Mouse (Mus musculus) stomach, postnatal 0 days (tissue): ENCODE data around the gene Rfxank. TPM values are rescaled to one million over a fixed set of nuclear protein-coding genes. Genes with fewer than 3 reads are reported as not detected.

Experiments
- ATAC-seq: fragments of 200-750 bp; cut with Nextera tagmentation; 2 replicates; pipeline ENCODE4 v1.8.0; 2017; ENCODE audit not compliant: low FRiP score, low TSS enrichment
- DNase-seq: peaks from one replicate; pipeline ENCODE4 v3.0.0-alpha.2; 2016; ENCODE audit warnings: low spot score
- H3K27ac ChIP-seq: fragments of 300-500 bp; sonication (generic); replicated peaks from 2 replicates; pipeline ENCODE4 v1.5.1; 2014; ENCODE audit warnings: mild to moderate bottlenecking, control low read depth
- H3K27me3 ChIP-seq: fragments of 300-500 bp; sonication (generic); 2 replicates; pipeline ENCODE4 v1.6.1; 2014; ENCODE audit warnings: low read length; ENCODE audit not compliant: control insufficient read depth, insufficient read depth
- H3K36me3 ChIP-seq: fragments of 300-500 bp; sonication (generic); 2 replicates; pipeline ENCODE4 v1.6.1; 2014; ENCODE audit warnings: low read length, mixed read lengths; ENCODE audit not compliant: control insufficient read depth, insufficient read depth
- H3K4me1 ChIP-seq: fragments of 300-500 bp; sonication (generic); replicated peaks from 2 replicates; pipeline ENCODE4 v1.6.1; 2014; ENCODE audit warnings: antibody characterized with exemption; ENCODE audit not compliant: control insufficient read depth, insufficient read depth
- H3K4me2 ChIP-seq: fragments of 300-500 bp; sonication (generic); replicated peaks from 2 replicates; pipeline ENCODE4 v1.6.1; 2014; ENCODE audit warnings: low read depth, mild to moderate bottlenecking, control low read depth, moderate library complexity
- H3K4me3 ChIP-seq: fragments of 300-500 bp; sonication (generic); 2 replicates; pipeline ENCODE4 v1.5.1; 2014; ENCODE audit warnings: low read depth, low read length, control low read depth
- H3K9ac ChIP-seq: fragments of 300-500 bp; sonication (generic); 2 replicates; pipeline ENCODE4 v1.6.1; 2014; ENCODE audit warnings: mild to moderate bottlenecking, low read length, control low read depth, mixed read lengths
- H3K9me3 ChIP-seq: fragments of 300-500 bp; sonication (generic); 2 replicates; pipeline ENCODE4 v1.6.1; 2016; ENCODE audit warnings: low read length; ENCODE audit not compliant: control insufficient read depth
- CTCF ChIP-seq: IDR thresholded peaks from 2 replicates; pipeline ENCODE4 v1.5.1; 2016; ENCODE audit warnings: antibody characterized with exemption, low read depth, mild to moderate bottlenecking, moderate library complexity
- EP300 ChIP-seq: optimal IDR thresholded peaks from 2 replicates; pipeline ENCODE3; 2016; ENCODE audit warnings: antibody characterized with exemption
- WGBS: fragments of 180-500 bp; shearing (Covaris S2); extraction: QIAGEN DNeasy Blood & Tissue Kit; methylation state at CpG from one replicate; pipeline ENCODE4 v1.1.7; 2014; 5-methylcytosine and 5-hydroxymethylcytosine counted together
- polyA plus RNA-seq: library from polyadenylated mRNA; unstranded; fragments of >200 nt; fragmentation: Nextera tagmentation; extraction: Ambion mirVana; gene quantifications from 2 replicates; pipeline ENCODE4 v1.2.1, GENCODE M21; 2015

Gene Rfxank
- polyA plus RNA-seq, 1 experiment from 2014 or later = 8.9 TPM

DNA sequence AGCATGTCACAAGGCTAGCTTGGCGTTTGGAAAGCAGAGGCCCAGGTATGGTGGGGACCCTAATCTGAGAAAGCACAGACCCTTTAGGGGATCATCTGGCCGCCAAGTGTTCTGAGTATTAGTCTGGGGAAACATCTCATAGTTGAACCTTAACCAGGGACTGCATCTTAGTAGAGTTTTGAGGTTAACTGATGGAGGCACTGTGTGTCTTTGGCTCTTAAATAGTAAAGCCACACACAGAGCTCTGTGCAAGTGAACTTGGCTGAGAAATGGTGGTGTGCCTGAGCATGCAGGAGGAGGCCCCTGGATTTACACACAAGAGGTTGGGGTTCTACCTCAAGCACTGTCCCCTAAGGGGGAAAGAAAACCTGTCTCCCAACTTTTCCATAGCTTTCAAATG lies 39.3 kb upstream of the Rfxank start:
- Histone ChIP-seq H3K4me2 (no peak overlapping the region), H3K27me3 (no peaks in the 10 kb centered on the region), H3K36me3 (peaks cover 10% of the 10 kb centered on the region), H3K4me3 (no peak overlapping the region), H3K27ac (no peak overlapping the region), H3K9me3 (no peaks in the 10 kb centered on the region), H3K4me1 (no peaks in the 10 kb centered on the region), H3K9ac (no peak overlapping the region)
- TF ChIP-seq EP300 (no peak), CTCF (no peak)
- ATAC-seq (no peak; the same call in 1 of the 2 replicates), DNase-seq (no peak)
- WGBS = 85% methylated on average over 2 of the region's 2 CpGs

- no peak for DNase-seq
- no peaks in the 10 kb centered on the region for H3K27me3 ChIP-seq
- H3K27ac ChIP-seq = no peak overlapping the region
- H3K9me3 ChIP-seq = no peaks in the 10 kb centered on the region
- 85% methylated on average over 7 of the region's 7 CpGs for WGBS
- H3K9ac ChIP-seq = no peak overlapping the region
- no peak overlapping the region for H3K4me3 ChIP-seq
- H3K4me1 ChIP-seq = no peaks in the 10 kb centered on the region
- no peak for TF ChIP-seq EP300
- no peak for TF ChIP-seq CTCF
- ATAC-seq = no peak
- H3K4me2 ChIP-seq = no peak overlapping the region
- H3K36me3 ChIP-seq = peaks cover 6% of the 10 kb centered on the region; the same call in 1 of the 2 replicates
These were observed 35.1 kb upstream of the Rfxank start for GRCm38 (mm10) chr8:70174079-70174478.

DNA sequence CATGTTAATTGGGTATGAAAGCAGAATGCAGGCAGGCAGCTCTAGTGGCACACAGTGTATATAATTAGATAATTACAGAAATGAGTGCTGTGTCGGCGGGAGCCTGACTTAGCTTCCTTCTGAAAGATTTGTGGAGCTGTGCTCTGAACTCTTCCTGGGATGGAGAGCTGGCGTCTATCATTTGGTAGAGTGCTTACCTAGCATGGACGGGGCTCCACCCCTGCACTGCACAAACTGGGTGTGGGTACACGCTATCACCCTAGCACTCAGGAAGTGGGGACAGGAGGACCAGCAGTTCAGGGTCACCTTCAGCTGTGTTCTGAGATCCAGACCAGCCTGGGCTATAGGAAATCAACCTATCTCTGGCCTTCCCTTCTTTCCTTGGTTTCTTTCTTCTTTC lies 34.4 kb upstream of the Rfxank start:
- 70% methylated on average over 5 of the region's 5 CpGs for WGBS
- ATAC-seq = no peak
- H3K27ac ChIP-seq = no peak overlapping the region
- no peak overlapping the region for H3K4me2 ChIP-seq
- no peak for DNase-seq
- H3K9ac ChIP-seq = no peak overlapping the region
- no peaks in the 10 kb centered on the region for H3K27me3 ChIP-seq
- H3K9me3 ChIP-seq = no peaks in the 10 kb centered on the region
- H3K4me3 ChIP-seq = no peak overlapping the region
- no peak for TF ChIP-seq CTCF
- H3K36me3 ChIP-seq = peaks cover 6% of the 10 kb centered on the region; the same call in 1 of the 2 replicates
- no peaks in the 10 kb centered on the region for H3K4me1 ChIP-seq

DNA sequence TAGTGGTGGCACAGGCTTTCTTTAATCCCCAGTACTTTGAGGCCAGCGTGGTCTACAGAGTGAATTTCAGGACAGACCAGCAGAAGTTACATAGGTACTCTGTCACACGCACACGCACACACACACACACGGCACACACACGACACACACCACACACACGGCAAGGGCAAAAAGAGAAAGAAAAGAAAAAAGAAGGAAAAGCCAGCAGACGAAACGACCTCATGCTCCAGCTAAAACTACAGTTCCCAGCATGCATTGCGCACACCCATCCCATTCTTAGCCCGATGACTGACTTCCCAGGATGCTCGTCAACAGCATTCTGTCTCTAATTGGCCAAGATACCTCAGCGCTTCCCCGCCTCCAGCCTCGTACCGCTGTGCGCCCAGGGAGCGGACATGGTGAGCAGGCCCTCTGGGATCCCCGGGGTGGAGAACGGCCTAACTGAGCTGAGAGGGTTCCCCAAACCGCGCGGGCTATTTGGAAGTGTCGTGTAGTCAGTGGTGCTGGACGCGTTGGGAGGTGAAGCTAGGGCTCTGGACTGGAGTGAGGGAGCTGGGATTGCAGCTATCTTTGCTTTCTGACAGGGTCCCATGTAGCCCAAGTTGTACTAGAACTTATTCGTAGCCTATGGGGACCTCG lies 33.2 kb upstream of the Rfxank start, which contains the start of gene Tmem161a:
Gene Tmem161a (plus strand): TSS at position 314 of the 639 bp plus-strand sequence.
- Histone ChIP-seq H3K4me1 (no peaks in the 10 kb centered on the region), H3K27ac (peak within 1 kb of the TSS; percentile 67; the same call in 1 of the 2 replicates), H3K4me3 (peak within 1 kb of the TSS; percentile 66), H3K9ac (peak within 1 kb of the TSS; percentile 71), H3K36me3 (0 out of 2 replicates have a peak, but pooled peaks cover under 1% of the 10 kb centered on the region), H3K27me3 (no peaks in the 10 kb centered on the region), H3K4me2 (peak within 1 kb of the TSS; percentile 69), H3K9me3 (no peaks in the 10 kb centered on the region)
- 2% methylated on average over 27 of the region's 27 CpGs for WGBS
- ATAC-seq (peak; percentile 96), DNase-seq (peak; percentile 92)
- TF ChIP-seq EP300 (no peak), CTCF (no peak)

GRCm38 (mm10) chr8:70171240-70171639 lies 32.3 kb upstream of the Rfxank start:
- Histone ChIP-seq H3K4me1 (no peaks in the 10 kb centered on the region), H3K27me3 (no peaks in the 10 kb centered on the region), H3K9me3 (no peaks in the 10 kb centered on the region), H3K36me3 (no peaks in the 10 kb centered on the region), H3K4me2 (no peak overlapping the region), H3K4me3 (no peak overlapping the region), H3K27ac (no peak overlapping the region), H3K9ac (no peak overlapping the region)
- DNase-seq (no peak), ATAC-seq (no peak)
- TF ChIP-seq CTCF (no peak), EP300 (no peak)
- 79% methylated on average over 7 of the region's 7 CpGs for WGBS

- Histone ChIP-seq H3K9me3 (no peaks in the 10 kb centered on the region), H3K9ac (no peak overlapping the region), H3K4me1 (no peaks in the 10 kb centered on the region), H3K4me3 (no peak overlapping the region), H3K4me2 (no peak overlapping the region), H3K27me3 (no peaks in the 10 kb centered on the region; the same call in 1 of the 2 replicates), H3K36me3 (no peaks in the 10 kb centered on the region), H3K27ac (no peak overlapping the region)
- 77% methylated on average over 3 of the region's 3 CpGs for WGBS
- no peak for ATAC-seq
- no peak for DNase-seq
- TF ChIP-seq CTCF (no peak), EP300 (no peak)
These were observed 31.8 kb upstream of the Rfxank start for GRCm38 (mm10) chr8:70170748-70171147.
